Mouse (Mus musculus): Measurements from ENCODE around the gene Pla2g5. TPM values are rescaled to one million over a fixed set of nuclear protein-coding genes. Genes with fewer than 3 reads are reported as not detected.

Pla2g5 gene
- polyA plus RNA-seq, 1 experiment = 14.3 TPM

- TF ChIP-seq CTCF (IDR thresholded peaks at IDR 0.05; ENCODE audit: control insufficient read depth, insufficient read depth, insufficient replicate concordance, low read depth, low read length) (no peak), POLR2A (IDR thresholded peaks at IDR 0.05; ENCODE audit: control insufficient read depth, low read depth, low read length) (no peak)
Measured at GRCm38 (mm10) chr4:138857576-138857975, 5.7 kb downstream of the Pla2g5 start.

GRCm38 (mm10) chr4:138856491-138856890 lies 6.8 kb downstream of the Pla2g5 start:
- Histone ChIP-seq H3K4me3 (ENCODE audit: control insufficient read depth, low read depth, low read length) (no peak overlapping the region), H3K4me1 (ENCODE audit: control insufficient read depth, insufficient read depth, low read length) (no peaks in the 10 kb centered on the region), H3K27ac (ENCODE audit: control insufficient read depth, insufficient read depth, low read depth, low read length) (no peak overlapping the region), H3K27me3 (ENCODE audit: control insufficient read depth, insufficient read depth, low read length) (no peaks in the 10 kb centered on the region), H3K36me3 (ENCODE audit: control insufficient read depth, insufficient read depth, low read length) (no peaks in the 10 kb centered on the region)
- peak; percentile 92; the same call in 1 of the 2 replicates for TF ChIP-seq CTCF (IDR thresholded peaks at IDR 0.05; ENCODE audit: control insufficient read depth, insufficient read depth, insufficient replicate concordance, low read depth, low read length)
- TF ChIP-seq POLR2A (IDR thresholded peaks at IDR 0.05; ENCODE audit: control insufficient read depth, low read depth, low read length) = no peak

More at GRCm38 (mm10) chr4:138857576-138857975, 5.7 kb downstream of the Pla2g5 start:
- H3K4me3 ChIP-seq (ENCODE audit: control insufficient read depth, low read depth, low read length) = no peak overlapping the region
- no peaks in the 10 kb centered on the region for H3K4me1 ChIP-seq (ENCODE audit: control insufficient read depth, insufficient read depth, low read length)
- H3K36me3 ChIP-seq (ENCODE audit: control insufficient read depth, insufficient read depth, low read length) = no peaks in the 10 kb centered on the region
- H3K27me3 ChIP-seq (ENCODE audit: control insufficient read depth, insufficient read depth, low read length) = no peaks in the 10 kb centered on the region
- no peak overlapping the region for H3K27ac ChIP-seq (ENCODE audit: control insufficient read depth, insufficient read depth, low read depth, low read length)

GRCm38 (mm10) chr4:138855092-138855632 lies 8.1 kb downstream of the Pla2g5 start:
- Histone ChIP-seq H3K4me3 (ENCODE audit: control insufficient read depth, low read depth, low read length) (no peak overlapping the region), H3K4me1 (ENCODE audit: control insufficient read depth, insufficient read depth, low read length) (no peaks in the 10 kb centered on the region), H3K36me3 (ENCODE audit: control insufficient read depth, insufficient read depth, low read length) (no peaks in the 10 kb centered on the region), H3K27me3 (ENCODE audit: control insufficient read depth, insufficient read depth, low read length) (no peaks in the 10 kb centered on the region), H3K27ac (ENCODE audit: control insufficient read depth, insufficient read depth, low read depth, low read length) (no peak overlapping the region)
- TF ChIP-seq CTCF (IDR thresholded peaks at IDR 0.05; ENCODE audit: control insufficient read depth, insufficient read depth, insufficient replicate concordance, low read depth, low read length) (no peak), POLR2A (IDR thresholded peaks at IDR 0.05; ENCODE audit: control insufficient read depth, low read depth, low read length) (no peak)

- Histone ChIP-seq H3K27ac (ENCODE audit: control insufficient read depth, insufficient read depth, low read depth, low read length) (no peak overlapping the region), H3K4me1 (ENCODE audit: control insufficient read depth, insufficient read depth, low read length) (no peaks in the 10 kb centered on the region), H3K4me3 (ENCODE audit: control insufficient read depth, low read depth, low read length) (no peak overlapping the region), H3K36me3 (ENCODE audit: control insufficient read depth, insufficient read depth, low read length) (no peaks in the 10 kb centered on the region), H3K27me3 (ENCODE audit: control insufficient read depth, insufficient read depth, low read length) (no peaks in the 10 kb centered on the region)
- no peak for TF ChIP-seq POLR2A (IDR thresholded peaks at IDR 0.05; ENCODE audit: control insufficient read depth, low read depth, low read length)
- no peak for TF ChIP-seq CTCF (IDR thresholded peaks at IDR 0.05; ENCODE audit: control insufficient read depth, insufficient read depth, insufficient replicate concordance, low read depth, low read length)
Measured at GRCm38 (mm10) chr4:138852961-138853360, 10.3 kb downstream of the Pla2g5 start.

GRCm38 (mm10) chr4:138851463-138851862 lies 11.8 kb downstream of the Pla2g5 start:
- Histone ChIP-seq H3K4me1 (ENCODE audit: control insufficient read depth, insufficient read depth, low read length) (no peaks in the 10 kb centered on the region), H3K27me3 (ENCODE audit: control insufficient read depth, insufficient read depth, low read length) (no peaks in the 10 kb centered on the region), H3K27ac (ENCODE audit: control insufficient read depth, insufficient read depth, low read depth, low read length) (no peak overlapping the region), H3K36me3 (ENCODE audit: control insufficient read depth, insufficient read depth, low read length) (no peaks in the 10 kb centered on the region), H3K4me3 (ENCODE audit: control insufficient read depth, low read depth, low read length) (no peak overlapping the region)
- TF ChIP-seq POLR2A (IDR thresholded peaks at IDR 0.05; ENCODE audit: control insufficient read depth, low read depth, low read length) (no peak), CTCF (IDR thresholded peaks at IDR 0.05; ENCODE audit: control insufficient read depth, insufficient read depth, insufficient replicate concordance, low read depth, low read length) (peak; percentile 93; the same call in 1 of the 2 replicates)

GRCm38 (mm10) chr4:138841386-138841785 lies 21.9 kb downstream of the Pla2g5 start:
- H3K4me1 ChIP-seq (ENCODE audit: control insufficient read depth, insufficient read depth, low read length) = no peaks in the 10 kb centered on the region
- no peak overlapping the region for H3K27ac ChIP-seq (ENCODE audit: control insufficient read depth, insufficient read depth, low read depth, low read length)
- no peaks in the 10 kb centered on the region for H3K36me3 ChIP-seq (ENCODE audit: control insufficient read depth, insufficient read depth, low read length)
- no peak overlapping the region for H3K4me3 ChIP-seq (ENCODE audit: control insufficient read depth, low read depth, low read length)
- H3K27me3 ChIP-seq (ENCODE audit: control insufficient read depth, insufficient read depth, low read length) = no peaks in the 10 kb centered on the region
- TF ChIP-seq CTCF (IDR thresholded peaks at IDR 0.05; ENCODE audit: control insufficient read depth, insufficient read depth, insufficient replicate concordance, low read depth, low read length) (no peak), POLR2A (IDR thresholded peaks at IDR 0.05; ENCODE audit: control insufficient read depth, low read depth, low read length) (no peak)

- Histone ChIP-seq H3K27ac (ENCODE audit: control insufficient read depth, insufficient read depth, low read depth, low read length) (no peak overlapping the region), H3K4me3 (ENCODE audit: control insufficient read depth, low read depth, low read length) (no peak overlapping the region), H3K27me3 (ENCODE audit: control insufficient read depth, insufficient read depth, low read length) (no peaks in the 10 kb centered on the region), H3K36me3 (ENCODE audit: control insufficient read depth, insufficient read depth, low read length) (no peaks in the 10 kb centered on the region), H3K4me1 (ENCODE audit: control insufficient read depth, insufficient read depth, low read length) (no peaks in the 10 kb centered on the region)
- TF ChIP-seq POLR2A (IDR thresholded peaks at IDR 0.05; ENCODE audit: control insufficient read depth, low read depth, low read length) (no peak), CTCF (IDR thresholded peaks at IDR 0.05; ENCODE audit: control insufficient read depth, insufficient read depth, insufficient replicate concordance, low read depth, low read length) (no peak)
Measured at GRCm38 (mm10) chr4:138840726-138841125, 22.6 kb downstream of the Pla2g5 start.
